Mouse (Mus musculus) stomach, postnatal 0 days (tissue): ENCODE data around the gene Cox7a1.

ENCODE experiments used
- CTCF ChIP-seq: IDR thresholded peaks from 2 replicates; pipeline ENCODE4 v1.5.1; 2016; ENCODE audit warnings: antibody characterized with exemption, low read depth, mild to moderate bottlenecking, moderate library complexity
- EP300 ChIP-seq: optimal IDR thresholded peaks from 2 replicates; pipeline ENCODE3; 2016; ENCODE audit warnings: antibody characterized with exemption

- no peak for TF ChIP-seq CTCF
- TF ChIP-seq EP300, result no peak
These were observed 5.2 kb downstream of the Cox7a1 start for GRCm38 (mm10) chr7:30189116-30189491.
